Mouse (Mus musculus) cerebellum, postnatal 14 days (tissue): Measurements from ENCODE around the gene Hoxa10.

Experiments used
- DNase-seq, 2 experiments: peaks; one replicate each; pipeline ENCODE4 v3.0.0; 2021; ENCODE audit warnings: mixed read lengths in 2 of 2

Hoxa10 gene

DNA sequence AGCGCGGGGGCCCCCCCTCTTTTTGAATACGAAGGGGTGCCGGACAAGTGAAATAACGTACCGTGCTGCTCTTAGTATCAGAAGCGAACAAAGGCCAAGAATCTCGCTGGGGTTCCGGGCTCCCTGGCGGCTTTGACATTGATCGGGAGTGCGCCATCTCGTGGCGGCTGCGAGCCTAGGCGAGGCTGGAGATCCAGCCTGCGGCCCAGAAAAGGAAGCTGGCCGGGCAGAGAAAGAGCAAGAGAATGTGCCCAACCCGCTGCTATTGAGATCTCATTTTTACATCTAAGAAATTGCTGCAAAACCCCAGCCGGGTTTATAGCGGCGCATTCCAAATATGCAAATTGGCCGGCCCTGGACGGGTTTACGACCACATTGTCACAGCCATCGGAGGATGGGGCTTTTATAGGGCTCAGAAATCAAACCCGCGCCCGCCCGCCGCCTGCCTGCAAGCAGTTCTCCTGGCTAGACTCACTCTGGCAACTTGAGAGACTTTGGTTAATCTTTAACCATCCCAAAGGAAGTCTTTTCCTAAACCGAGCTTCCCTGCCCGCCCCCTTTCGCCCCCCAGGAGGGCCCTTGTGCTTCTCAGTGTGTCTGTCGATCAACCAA lies at the start of gene Hoxa10:
Hoxa10 (minus strand) TSS at position 466 of the 612 bp plus-strand sequence.
- peak in 1 of 2 experiments; percentile 73 for DNase-seq

DNA sequence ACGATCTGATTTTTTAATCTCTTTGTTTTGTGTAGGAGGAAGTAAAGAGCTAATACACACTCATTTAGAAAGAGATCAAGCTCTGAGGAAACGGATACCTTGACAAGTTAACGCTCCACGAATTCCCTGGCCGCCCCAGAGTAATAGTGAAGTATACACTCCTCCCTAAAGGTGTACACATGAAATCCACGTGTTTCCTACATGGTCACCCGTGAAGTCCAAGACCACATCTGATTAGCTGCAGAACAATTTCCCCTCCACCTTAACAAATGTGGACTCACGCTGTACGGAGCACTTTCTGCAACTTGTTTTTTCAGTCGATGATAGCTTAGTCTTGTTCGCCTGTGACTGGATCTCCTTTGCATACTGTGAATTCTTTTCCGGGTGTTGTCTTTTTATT lies 49.5 kb upstream of the Hoxa10 start:
- no peak for DNase-seq

DNA sequence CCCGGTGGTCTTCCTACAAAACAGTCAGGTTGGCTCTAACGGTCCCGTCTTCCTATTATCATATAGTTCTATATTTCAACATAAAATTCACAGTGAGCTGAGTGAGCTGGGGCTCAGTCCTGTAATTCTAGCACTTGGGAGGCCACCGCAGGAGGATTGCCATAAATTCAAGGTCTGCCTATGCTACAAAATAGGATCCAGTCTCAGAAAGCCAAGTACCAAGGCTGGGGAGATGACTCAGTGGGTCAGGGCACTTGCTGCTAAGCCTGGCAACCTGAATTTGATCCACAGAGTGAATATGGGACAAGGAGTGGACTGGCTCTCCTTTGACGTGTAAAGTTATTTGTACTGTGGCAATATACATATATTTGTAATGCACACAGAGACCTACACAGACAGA lies 43.2 kb upstream of the Hoxa10 start:
- no peak for DNase-seq

DNA sequence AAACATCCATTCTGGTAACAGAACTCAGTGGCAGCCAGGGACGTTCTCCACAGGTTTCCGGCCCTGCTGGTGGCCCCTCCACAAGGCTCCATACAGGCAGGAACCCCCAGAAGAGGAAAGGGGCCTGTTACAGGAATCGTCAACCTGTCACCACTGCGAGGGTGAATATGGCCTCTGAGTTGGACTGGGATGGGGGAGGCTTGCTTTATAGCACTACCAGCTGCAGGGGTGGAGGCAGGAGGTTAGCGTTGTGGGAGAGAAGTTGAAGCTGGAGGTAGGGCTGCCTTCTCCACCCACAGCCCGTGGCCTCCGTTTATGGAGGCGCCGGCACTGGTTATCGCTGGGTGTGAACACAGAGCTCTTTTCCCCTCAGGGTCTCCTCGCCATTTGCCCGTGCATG lies 40.4 kb upstream of the Hoxa10 start:
- no peak for DNase-seq

DNA sequence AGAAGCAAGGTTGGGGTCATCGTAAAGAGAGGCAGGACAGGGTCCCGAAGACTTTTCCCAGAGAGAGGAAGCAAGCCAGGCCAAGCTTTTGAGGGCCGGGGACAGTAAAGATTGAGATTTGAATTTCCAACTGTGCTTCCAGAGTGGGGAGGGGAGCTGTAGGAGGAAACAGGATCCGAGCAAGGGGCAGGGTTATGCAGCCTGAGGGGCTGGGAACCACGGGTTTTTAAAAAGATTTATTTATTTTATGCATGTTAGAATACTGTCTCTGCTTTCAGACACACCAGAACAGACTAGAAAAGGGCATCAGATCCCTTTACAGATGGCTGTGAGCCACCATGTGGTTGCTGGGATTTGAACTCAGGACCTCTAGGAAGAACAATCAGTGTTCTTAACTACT lies 36.3 kb upstream of the Hoxa10 start:
- no peak for DNase-seq

DNA sequence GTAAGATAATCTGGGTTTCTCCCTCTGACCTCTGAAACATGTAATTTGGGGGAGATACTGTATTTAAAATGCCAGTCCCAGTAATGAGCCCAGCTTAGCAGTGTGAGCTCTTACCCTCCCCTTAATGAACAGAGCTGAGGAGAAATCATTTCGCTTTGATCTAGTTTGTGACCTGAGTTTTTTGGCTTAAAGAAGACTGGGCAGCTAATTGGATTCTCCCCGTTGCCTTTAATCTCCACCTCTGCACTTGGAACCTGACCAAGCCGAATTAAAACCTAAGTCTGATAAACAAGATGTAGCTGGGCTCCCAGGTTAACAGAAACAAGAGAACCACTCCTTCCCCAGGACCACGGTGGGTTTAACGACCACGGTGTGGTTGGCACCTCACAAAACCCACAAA lies 35.7 kb upstream of the Hoxa10 start:
- no peak for DNase-seq

DNA sequence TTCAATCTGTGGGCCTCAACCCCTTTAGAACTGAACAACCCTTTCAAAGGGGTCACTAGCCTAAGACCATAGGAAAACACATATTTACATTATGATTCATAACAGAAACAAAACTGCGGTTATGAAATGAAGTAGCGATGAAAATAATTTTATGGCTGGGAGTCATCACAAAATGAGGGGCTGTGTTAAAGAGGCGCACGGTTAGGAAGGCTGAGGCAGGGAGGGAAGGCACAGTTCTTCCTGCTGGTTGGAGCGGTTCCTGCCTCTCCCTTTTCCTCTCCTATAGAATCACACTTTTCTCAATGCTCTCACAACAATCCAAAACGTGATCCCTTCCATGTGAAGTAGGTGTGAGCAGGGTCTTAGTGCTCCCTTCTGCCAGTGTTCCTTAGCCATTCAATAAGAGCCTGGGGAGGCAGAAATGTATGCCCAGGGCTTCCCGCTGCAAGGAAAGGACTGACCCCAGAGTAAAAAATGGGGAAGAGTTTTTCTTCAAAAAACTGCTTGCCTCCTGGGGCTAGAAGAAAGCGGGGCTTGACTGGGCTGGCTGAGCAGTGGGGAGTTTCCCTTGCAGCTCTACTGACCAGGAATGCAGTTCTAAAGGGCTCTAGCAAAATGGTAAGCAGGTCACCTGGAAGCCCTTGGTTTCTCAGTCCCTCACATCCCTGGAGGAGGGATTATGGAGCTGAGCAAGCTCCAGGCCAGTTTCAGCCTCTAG lies 35.1 kb upstream of the Hoxa10 start:
- no peak for DNase-seq

DNA sequence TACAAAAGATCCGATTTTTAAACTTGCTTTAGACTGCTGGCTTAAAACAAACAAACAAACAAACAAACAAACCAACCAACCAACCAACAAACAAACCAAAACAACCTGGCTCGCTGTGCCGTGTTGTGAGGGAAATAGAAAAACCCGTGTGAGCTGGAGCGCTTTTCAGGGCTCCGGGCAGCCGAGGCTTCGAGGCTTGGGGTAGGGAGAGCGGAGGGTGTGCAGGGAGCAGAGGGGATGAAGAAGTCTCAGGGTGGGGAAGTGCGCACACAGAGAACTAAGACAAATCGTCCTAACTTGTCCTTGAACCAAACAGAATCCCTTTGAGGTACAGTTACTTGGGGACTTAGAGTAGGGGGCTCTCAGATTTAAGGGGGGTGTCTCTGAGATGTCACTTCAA lies 33.9 kb upstream of the Hoxa10 start:
- no peak for DNase-seq

DNA sequence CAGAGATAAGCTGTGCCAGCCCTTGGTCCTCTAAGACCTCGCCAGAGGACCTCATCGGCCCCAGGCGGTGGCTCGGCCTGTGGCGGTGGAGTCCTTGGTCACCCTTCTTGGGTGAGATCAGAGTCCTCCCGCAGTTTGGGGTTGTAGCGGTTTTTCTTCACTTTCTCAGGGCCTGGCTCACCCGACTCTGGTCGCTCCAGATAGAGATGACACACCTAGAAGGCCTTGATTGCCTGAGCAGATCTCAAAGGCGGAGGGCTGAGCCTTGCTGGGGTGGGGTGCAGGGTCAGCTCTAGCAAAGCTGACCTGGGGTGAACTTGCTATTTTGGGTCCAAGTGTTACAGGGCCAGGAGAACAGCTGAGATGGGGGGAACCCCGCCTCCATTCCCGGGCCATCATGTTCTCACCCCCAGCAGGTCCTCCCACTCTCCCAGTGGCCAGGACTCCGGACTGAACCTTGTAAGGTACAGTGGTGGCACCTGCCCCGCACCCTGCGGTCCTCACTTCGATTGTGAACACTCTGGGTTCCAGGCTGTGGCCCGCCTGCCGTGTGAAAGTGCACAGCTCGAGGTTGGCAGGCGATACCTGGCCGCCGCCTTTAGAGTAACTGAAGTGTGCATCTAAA lies 33.1 kb upstream of the Hoxa10 start:
- DNase-seq = peak in 1 of 2 experiments; percentile 12

DNA sequence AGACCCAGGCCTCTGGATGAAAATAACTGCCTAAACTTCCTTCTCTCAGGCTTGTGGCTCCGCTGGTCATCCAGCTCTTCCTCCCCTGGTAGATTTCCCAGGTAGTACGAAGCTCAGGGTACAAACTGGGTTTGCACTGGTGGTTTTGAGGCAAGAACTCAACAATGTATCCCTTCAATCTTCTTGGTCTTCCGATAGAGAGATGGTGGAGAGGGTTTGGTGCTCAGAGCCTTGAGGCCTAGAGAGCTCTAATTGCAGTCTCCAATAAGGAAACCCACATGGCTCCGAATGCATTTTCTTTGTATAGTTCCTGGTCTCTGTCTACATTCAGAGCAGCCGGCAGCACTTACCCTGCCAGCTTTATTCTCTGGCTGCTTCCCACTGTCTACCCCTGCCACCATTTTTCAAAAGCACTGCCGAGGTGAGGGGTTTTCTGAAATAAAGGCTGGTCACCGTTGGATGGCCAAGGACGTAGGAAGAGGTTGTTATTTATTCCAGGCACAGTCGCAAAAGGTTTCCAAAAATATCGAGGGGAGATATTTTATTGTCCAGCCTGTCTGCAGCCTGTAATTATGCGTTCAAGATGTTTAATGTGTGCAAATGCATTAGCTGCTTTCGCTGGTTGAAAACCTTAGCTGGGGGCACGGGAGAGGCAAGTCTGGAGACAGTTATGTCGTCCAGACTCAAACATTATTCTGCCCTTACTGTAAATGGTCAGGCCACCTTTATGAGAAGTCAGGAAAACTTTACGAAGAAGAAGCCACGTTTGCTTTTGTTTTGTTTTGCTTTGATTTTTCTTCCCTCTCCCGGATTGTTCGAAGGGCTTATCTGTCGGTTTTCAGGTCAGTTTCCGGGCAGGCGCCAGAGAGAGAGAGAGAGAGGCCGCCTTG lies 32.4 kb upstream of the Hoxa10 start:
- no peak for DNase-seq

DNA sequence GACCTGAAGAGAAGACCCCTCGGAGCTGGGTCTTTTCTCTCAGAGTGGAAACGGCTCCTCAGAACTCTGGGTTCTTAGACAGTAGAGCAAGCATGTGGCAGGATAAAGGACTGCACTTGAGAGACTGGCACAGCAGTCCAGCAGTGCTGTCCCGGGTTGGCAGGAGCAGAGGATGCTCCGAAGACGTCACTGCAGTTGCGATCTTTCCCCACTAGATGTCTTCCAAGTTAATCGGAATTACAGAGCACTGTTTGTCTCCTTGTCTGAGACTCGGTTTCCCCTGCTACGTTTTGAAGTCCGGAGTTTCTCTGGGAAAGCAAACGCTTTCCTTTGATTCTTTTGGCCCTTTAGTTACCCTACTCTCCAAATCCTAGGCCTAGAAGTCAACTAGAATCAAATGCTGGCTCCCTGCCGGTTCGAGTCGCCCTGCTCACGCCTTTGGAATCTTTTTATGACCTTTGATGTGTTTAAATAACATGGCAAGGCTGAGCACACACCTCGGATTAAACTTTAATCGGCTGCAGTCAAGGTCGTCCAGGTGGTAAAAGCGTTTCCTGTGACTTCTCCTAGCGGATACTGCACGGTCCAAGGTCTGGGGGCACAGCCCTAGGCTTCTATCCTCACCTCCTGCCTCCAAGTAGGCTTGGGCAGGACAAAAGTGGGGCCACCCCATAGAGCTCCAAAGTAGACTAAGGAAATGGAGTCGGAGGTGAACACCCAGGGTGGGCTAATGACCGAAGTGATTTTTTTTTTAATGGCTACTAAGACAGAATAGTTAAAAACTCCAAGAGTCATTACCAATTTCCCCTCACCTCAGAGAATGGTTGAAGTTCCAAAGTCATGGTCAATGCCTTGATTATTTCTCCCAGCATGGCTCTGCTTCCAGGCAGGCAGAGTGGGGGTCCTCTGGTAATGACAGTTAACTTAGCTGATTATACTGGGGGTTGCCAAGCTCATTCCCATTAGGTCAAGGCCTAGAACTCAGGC lies 30.1 kb upstream of the Hoxa10 start:
- peak; percentile 76 to 81 for DNase-seq

DNA sequence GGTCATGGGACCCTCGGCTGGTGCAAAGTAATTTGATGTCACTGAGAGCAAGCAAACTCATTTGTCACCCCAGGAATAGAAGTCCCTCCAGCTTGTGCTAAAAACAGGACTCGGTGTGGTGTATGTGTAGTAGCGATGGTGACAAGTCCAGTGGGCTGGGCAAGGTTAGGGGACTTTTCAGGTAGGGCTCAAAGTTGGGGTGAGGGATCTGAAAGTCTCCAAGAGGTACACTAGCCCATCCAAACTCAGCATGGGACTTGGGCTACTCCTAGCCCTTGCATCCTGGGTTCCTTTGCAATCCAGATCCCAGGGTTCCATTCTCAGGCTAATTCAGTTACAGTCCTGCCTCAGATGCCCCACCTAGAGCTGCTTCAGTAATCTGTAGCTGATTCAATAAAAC lies 28.1 kb upstream of the Hoxa10 start:
- DNase-seq = no peak

DNA sequence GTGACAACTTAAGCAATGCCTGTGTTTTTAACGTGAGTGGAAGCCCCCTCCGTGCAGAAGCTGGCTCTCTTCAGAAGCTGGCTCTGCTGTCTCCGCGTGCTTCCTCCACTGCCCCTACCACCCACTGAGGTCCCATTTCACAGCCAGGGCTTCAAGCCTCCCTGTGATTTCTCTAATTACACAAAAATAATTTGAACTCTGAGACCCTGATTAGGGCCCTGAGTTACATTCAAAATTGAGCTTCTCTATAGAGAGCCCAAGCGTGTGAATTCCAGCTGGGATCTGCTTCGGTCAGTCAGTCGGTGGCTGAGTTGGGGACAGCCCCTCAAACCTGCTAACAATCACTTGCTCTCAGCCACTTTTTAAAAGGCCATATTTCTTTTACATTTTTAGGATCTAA lies 27.7 kb upstream of the Hoxa10 start:
- DNase-seq = no peak

DNA sequence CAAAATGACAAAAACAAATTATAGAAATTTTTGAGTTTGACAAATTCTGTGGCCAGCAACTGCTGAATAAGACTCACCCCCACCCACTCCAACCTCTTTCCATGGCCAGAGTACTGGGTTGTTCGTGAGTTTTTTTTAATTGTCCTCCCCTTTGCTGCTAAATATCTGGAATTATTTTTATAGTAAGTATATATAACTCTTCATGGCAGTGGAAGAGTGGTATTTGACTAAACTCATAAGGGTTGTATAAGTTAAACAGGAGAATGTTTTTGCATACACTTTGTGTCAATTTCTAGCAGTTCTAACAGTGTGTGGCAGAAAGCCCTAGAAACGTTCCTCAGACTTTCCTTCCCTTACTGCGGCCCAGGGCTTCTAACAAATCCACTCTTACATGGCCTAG lies 27.0 kb upstream of the Hoxa10 start:
- DNase-seq = no peak

DNA sequence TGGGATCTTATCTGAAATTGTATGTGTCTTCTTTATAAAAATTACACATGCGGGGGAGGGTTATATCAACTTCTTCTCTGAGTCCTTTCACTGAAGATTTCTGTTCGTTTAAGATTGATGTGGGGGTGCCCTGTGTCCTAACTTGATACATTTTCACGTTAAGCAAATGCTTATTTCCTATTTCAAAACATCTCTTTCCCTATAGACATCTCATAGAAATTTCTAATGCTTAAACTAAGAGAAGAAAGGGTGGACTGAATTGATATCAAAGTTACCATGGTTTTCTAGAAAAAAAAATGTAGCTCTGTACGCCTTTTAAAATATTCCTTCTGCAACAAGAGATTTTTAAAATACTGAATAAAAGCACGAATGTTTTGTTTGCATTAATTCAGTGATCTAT lies 26.6 kb upstream of the Hoxa10 start:
- no peak for DNase-seq

DNA sequence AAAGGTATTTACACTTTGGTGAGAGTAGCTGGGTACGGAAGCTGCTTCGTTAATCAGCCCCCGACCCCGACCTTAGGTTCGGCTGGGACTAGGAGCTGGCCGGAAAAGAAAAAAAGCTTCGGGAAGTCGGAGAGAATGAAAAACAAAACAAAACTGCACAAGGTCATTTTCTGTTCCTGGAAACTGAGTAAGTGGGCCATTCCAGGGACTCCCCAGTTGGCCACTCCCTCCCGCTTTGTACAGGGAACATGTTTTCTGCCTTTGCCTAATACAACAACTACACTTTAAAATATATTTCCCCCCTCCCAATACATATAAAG lies 26.0 kb upstream of the Hoxa10 start:
- DNase-seq = no peak

DNA sequence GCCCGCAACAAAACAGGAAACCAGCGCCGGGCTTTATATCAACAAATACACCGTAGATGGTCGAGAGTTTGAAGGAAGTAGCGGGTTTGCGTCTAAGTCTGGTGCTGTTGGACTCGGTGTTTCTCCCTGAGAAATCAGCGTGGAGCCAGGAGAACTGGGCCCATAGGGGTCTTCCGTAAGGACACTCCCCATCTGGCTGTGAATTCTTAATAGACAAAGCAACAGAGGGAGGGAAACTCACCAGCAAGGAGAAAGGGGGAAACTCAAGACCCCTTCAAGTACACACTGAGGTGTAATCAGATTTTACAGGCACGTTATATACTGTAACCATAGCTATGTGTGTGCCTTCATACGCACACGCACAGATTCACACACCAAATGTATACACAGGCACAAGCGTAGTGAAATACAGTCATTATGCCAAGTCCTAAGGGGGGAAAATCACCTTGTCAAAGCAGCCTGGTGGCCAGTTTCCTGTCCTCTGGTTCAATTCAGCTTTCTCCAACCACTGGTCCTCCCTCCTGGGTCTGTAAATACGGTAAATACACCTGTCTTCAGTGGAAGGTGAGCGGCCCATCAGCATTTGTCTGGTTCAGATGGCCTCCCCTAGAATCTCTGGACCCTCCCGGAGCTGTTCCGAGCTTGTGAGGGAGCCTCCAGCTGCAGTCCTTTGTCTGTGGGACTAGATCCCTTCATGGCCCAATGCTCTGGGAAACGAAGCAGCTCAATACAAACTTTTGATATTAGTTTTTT lies 25.4 kb upstream of the Hoxa10 start:
- no peak for DNase-seq

DNA sequence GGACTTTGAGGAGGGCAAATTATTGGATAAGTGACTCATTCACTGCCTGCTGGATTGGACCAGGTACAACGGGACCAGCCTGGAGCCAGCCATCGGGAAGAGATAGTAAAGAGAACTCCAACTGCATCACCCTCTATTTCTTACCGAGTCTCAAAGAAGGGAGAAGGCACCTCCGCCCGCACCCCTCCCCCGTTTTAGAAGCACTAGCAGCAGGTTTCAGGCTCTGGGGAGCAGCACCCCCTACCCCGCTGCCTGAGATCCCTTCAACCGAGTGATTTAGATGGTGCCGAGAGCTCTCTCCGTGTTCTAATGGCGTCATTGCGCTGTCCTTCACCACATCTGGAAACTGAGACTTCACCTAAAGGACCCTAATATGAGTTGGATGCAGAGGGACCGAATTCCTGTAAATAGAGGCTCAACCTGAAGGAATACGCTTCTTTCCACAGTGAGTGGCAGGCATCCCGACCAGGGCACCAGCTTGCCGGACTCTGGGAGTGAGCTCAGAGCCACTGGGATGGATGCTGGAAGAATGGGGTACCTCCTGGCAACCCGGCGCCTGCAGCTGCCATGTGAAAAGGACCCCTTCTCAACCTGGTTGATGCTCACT lies 24.8 kb upstream of the Hoxa10 start:
- no peak for DNase-seq

DNA sequence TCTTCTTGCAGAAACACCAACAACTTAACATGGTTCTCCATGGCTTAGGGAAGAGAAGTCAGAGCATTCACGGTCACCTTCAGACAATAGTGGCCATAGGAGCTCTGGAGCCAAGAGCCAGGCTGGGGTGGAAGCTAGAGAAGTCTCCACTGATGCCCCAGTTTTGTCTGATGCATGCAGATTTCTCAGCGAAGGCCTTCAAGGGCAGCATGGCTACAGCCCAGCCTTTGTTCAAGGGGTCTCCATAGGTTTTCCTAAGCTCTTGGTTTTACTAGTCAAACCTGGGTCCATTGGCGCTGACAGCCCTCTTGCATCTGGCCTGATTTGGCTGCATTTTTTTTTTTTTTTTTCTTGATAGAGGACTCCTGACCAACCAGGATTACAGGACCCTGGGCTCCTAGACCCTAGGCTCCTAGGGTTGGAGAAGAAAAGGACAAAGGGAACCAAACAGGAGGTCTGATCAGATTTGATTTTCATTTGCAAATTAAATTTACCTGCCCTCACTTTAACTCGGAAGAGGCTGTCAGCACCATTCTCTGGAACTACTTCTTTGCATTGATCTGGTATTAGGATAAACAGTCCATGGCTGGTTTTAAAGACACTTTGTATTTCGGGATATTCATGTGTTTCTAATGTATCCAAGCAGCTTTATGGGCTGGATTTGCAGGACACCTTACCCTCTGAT lies 23.6 kb upstream of the Hoxa10 start:
- no peak for DNase-seq

DNA sequence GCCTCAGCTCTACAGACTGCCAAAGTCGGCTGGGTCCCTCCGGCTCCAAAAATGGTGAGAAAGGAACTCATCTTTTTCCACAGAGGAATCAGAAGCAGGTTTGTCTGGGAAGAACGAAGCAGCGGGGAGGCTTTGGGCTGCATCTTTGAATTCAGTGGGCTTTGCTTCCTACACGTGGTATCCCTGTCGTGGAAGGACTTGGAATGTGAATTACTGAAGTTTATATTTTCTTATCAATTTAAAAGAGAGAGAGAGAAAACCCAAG lies 22.6 kb upstream of the Hoxa10 start:
- DNase-seq = peak in 1 of 2 experiments; percentile 9
